Mouse (Mus musculus): ENCODE measurements around the gene Tet3. TPM values are rescaled to one million over a fixed set of nuclear protein-coding genes. Genes with fewer than 3 reads are reported as not detected.

Tet3 gene
- total RNA-seq, 1 experiment = 6.0 TPM

- Histone ChIP-seq H3K36me3 (ENCODE audit: control insufficient read depth, insufficient read depth, low read length, poor library complexity, severe bottlenecking) (no peaks in the 10 kb centered on the region), H3K9ac (ENCODE audit: insufficient read depth, low read depth, low read length, poor library complexity, severe bottlenecking) (no peak overlapping the region), H3K4me3 (ENCODE audit: insufficient read depth in 1 of 2, low read depth in 1 of 2, low read length in 2 of 2, poor library complexity in 1 of 2, severe bottlenecking in 1 of 2) (no peak overlapping the region), H3K4me1 (ENCODE audit: control insufficient read depth in 2 of 2, insufficient read depth in 2 of 2, low read length in 2 of 2, poor library complexity in 1 of 2) (no peaks in the 10 kb centered on the region), H3K9me3 (ENCODE audit: control insufficient read depth, insufficient read depth, low read depth, low read length) (no peaks in the 10 kb centered on the region), H3K27ac (ENCODE audit: insufficient read depth, low read depth, low read length, poor library complexity, severe bottlenecking) (no peak overlapping the region)
- no peak for TF ChIP-seq CHD2 (IDR thresholded peaks at IDR 0.05; ENCODE audit: low read depth, low read length)
- TF ChIP-seq ZNF384 (IDR thresholded peaks at IDR 0.05; ENCODE audit: low read depth, low read length) = no peak
- in situ Hi-C loops (cut with MboI; ENCODE audit: low sequenced_read_pairs in 2 of 2, unreplicated experiment in 2 of 2) = no loop called here
- DNase-seq (ENCODE audit: low read depth, low spot score) = no peak
Measured at GRCm38 (mm10) chr6:83385569-83386090, 73.3 kb downstream of the Tet3 start.

DNA sequence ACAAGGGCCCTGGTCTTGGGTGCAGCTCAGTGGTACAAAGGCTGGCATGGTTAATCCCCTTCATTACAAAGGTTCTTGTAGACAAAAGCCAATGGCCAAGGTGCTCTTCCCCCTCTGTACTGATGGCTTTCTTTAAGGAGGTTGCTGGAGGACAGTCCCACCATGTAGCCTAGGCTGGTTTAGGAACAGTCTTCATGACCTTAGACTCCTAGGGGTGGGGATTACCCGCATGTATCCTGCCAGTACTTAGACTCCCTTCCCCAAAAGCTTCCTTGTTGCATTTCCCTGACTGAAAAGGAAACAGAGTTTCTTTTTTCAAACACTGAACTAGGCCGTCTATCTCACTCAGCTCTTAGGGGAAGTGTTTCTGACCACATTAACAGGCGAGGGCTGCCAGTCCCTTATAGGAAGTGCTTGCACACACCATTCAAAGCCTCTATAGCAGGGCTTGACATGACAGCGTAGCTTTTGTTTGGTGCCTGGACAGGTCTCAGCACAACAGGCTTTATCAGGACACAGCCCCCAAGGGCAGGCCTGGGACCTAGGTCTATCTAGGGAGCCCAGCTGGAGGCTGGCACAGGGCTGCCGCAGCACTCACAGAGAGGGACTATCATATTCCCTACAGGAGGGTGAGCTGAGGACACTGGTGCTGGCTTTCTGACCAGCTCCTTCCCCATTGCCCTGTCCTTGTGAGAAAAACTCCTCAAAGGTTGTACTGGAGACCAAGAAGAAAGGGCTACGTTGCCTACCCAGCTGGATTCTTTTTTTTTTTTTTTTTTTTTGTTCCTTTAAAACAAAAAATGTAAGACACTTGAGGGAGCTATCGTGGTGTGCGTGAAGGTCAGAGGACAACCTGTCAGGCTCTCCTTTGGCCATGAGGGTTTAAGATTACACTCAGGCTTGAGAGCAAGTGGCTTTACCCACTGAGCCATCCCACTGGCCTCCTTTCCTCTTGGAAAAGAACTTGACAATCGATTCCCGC lies 77.1 kb downstream of the Tet3 start:
- DNase-seq (ENCODE audit: low read depth, low spot score) = no peak
- Histone ChIP-seq H3K9ac (ENCODE audit: insufficient read depth, low read depth, low read length, poor library complexity, severe bottlenecking) (no peak overlapping the region), H3K4me1 (ENCODE audit: control insufficient read depth in 2 of 2, insufficient read depth in 2 of 2, low read length in 2 of 2, poor library complexity in 1 of 2) (no peaks in the 10 kb centered on the region), H3K9me3 (ENCODE audit: control insufficient read depth, insufficient read depth, low read depth, low read length) (no peaks in the 10 kb centered on the region), H3K4me3 (ENCODE audit: insufficient read depth in 1 of 2, low read depth in 1 of 2, low read length in 2 of 2, poor library complexity in 1 of 2, severe bottlenecking in 1 of 2) (no peak overlapping the region), H3K27ac (ENCODE audit: insufficient read depth, low read depth, low read length, poor library complexity, severe bottlenecking) (no peak overlapping the region), H3K36me3 (ENCODE audit: control insufficient read depth, insufficient read depth, low read length, poor library complexity, severe bottlenecking) (no peaks in the 10 kb centered on the region; the same call in 1 of the 2 replicates)
- in situ Hi-C loops (cut with MboI; ENCODE audit: low sequenced_read_pairs in 2 of 2, unreplicated experiment in 2 of 2) = no loop called here
- no peak for TF ChIP-seq HCFC1 (IDR thresholded peaks at IDR 0.05; ENCODE audit: borderline replicate concordance, insufficient read depth, low read length)

- no peaks in the 10 kb centered on the region for H3K9me3 ChIP-seq (ENCODE audit: control insufficient read depth, insufficient read depth, low read depth, low read length)
- no peak for DNase-seq (ENCODE audit: low read depth, low spot score)
- TF ChIP-seq CHD2 (IDR thresholded peaks at IDR 0.05; ENCODE audit: low read depth, low read length) (no peak), MAFK (IDR thresholded peaks at IDR 0.05; ENCODE audit: insufficient read depth, low read depth, low read length) (no peak), HCFC1 (IDR thresholded peaks at IDR 0.05; ENCODE audit: borderline replicate concordance, insufficient read depth, low read length) (no peak), ZNF384 (IDR thresholded peaks at IDR 0.05; ENCODE audit: low read depth, low read length) (no peak), ZC3H11A (IDR thresholded peaks at IDR 0.05; ENCODE audit: borderline replicate concordance, low read depth, low read length) (no peak)
- no peak overlapping the region for H3K9ac ChIP-seq (ENCODE audit: insufficient read depth, low read depth, low read length, poor library complexity, severe bottlenecking)
- peaks cover 2% of the 10 kb centered on the region; the same call in 1 of the 2 replicates for H3K36me3 ChIP-seq (ENCODE audit: control insufficient read depth, insufficient read depth, low read length, poor library complexity, severe bottlenecking)
- in situ Hi-C loops (cut with MboI; ENCODE audit: low sequenced_read_pairs in 2 of 2, unreplicated experiment in 2 of 2) = no loop called here
- H3K4me1 ChIP-seq (ENCODE audit: control insufficient read depth in 2 of 2, insufficient read depth in 2 of 2, low read length in 2 of 2, poor library complexity in 1 of 2) = no peaks in the 10 kb centered on the region
- no peak overlapping the region; the same call in 1 of the 2 replicates for H3K27ac ChIP-seq (ENCODE audit: insufficient read depth, low read depth, low read length, poor library complexity, severe bottlenecking)
- H3K4me3 ChIP-seq (ENCODE audit: insufficient read depth in 1 of 2, low read depth in 1 of 2, low read length in 2 of 2, poor library complexity in 1 of 2, severe bottlenecking in 1 of 2) = no peak overlapping the region
Measured at GRCm38 (mm10) chr6:83373704-83374300, 85.1 kb downstream of the Tet3 start.

GRCm38 (mm10) chr6:83371350-83371749 lies 87.5 kb downstream of the Tet3 start:
- in situ Hi-C loops (cut with MboI; ENCODE audit: low sequenced_read_pairs in 2 of 2, unreplicated experiment in 2 of 2) = no loop called here
- peaks cover 2% of the 10 kb centered on the region; the same call in 1 of the 2 replicates for H3K36me3 ChIP-seq (ENCODE audit: control insufficient read depth, insufficient read depth, low read length, poor library complexity, severe bottlenecking)
- no peak overlapping the region for H3K9ac ChIP-seq (ENCODE audit: insufficient read depth, low read depth, low read length, poor library complexity, severe bottlenecking)
- DNase-seq (ENCODE audit: low read depth, low spot score) = no peak
- no peak overlapping the region for H3K4me3 ChIP-seq (ENCODE audit: insufficient read depth in 1 of 2, low read depth in 1 of 2, low read length in 2 of 2, poor library complexity in 1 of 2, severe bottlenecking in 1 of 2)
- H3K9me3 ChIP-seq (ENCODE audit: control insufficient read depth, insufficient read depth, low read depth, low read length) = no peaks in the 10 kb centered on the region
- H3K4me1 ChIP-seq (ENCODE audit: control insufficient read depth in 2 of 2, insufficient read depth in 2 of 2, low read length in 2 of 2, poor library complexity in 1 of 2) = peaks cover 2% of the 10 kb centered on the region in 2 experiments; a peak in 1 of 4 replicates
- no peak for TF ChIP-seq CHD2 (IDR thresholded peaks at IDR 0.05; ENCODE audit: low read depth, low read length)
- H3K27ac ChIP-seq (ENCODE audit: insufficient read depth, low read depth, low read length, poor library complexity, severe bottlenecking) = no peak overlapping the region

Measured in ES-E14 (cell line).